Mouse (Mus musculus) spleen, adult 2 months (tissue): ENCODE measurements at regions not wholly inside any gene's neighbourhood (a gene's known extent, or its start where the extent isn't known, plus 50 kb on each side); places are given as distances from the start of the nearest gene placed in this dataset.

Source experiments
- DNase-seq, 2 experiments: peaks; one replicate each; pipeline versions ENCODE4 v3.0.0 to v3.0.0-alpha.2; 2012 to 2021; ENCODE audit warnings: low spot score in 2 of 2, low read depth in 1 of 2
- H3K27ac ChIP-seq: fragments of 200-500 bp; 2 replicates; pipeline ENCODE4 v1.5.1; 2012; ENCODE audit warnings: low read length, inconsistent platforms; ENCODE audit not compliant: insufficient read depth
- H3K27me3 ChIP-seq: fragments of 200-500 bp; 2 replicates; pipeline ENCODE4 v1.6.1; 2012; ENCODE audit warnings: mild to moderate bottlenecking, moderate library complexity, low read length, inconsistent platforms; ENCODE audit not compliant: control insufficient read depth, insufficient read depth
- H3K36me3 ChIP-seq: fragments of 200-500 bp; 2 replicates; pipeline ENCODE4 v1.6.1; 2012; ENCODE audit warnings: mild to moderate bottlenecking, low read length, inconsistent platforms; ENCODE audit not compliant: control insufficient read depth, insufficient read depth
- H3K4me1 ChIP-seq: fragments of 200-500 bp; 2 replicates; pipeline ENCODE4 v1.6.1; 2011; ENCODE audit warnings: inconsistent platforms; ENCODE audit not compliant: control insufficient read depth, insufficient read depth, insufficient read length
- H3K4me3 ChIP-seq: fragments of 200-500 bp; 2 replicates; pipeline ENCODE4 v1.5.1; 2011; ENCODE audit warnings: mild to moderate bottlenecking, inconsistent platforms; ENCODE audit not compliant: insufficient read depth, insufficient read length; ENCODE audit errors: extremely low read depth
- CTCF ChIP-seq: fragments of 200-500 bp; IDR thresholded peaks from 2 replicates; pipeline ENCODE4 v1.5.1; 2011; ENCODE audit warnings: mild to moderate bottlenecking, inconsistent platforms; ENCODE audit not compliant: insufficient read depth, insufficient read length, insufficient replicate concordance; ENCODE audit errors: extremely low read depth
- POLR2A ChIP-seq: fragments of 200-500 bp; IDR thresholded peaks from 2 replicates; pipeline ENCODE4 v1.6.1; 2011; ENCODE audit warnings: low read depth, low read length, inconsistent platforms
- WGBS: fragments of 180-500 bp; shearing (Covaris S2); methylation state at CpG from one replicate; pipeline ENCODE4 v1.1.7; 2018; 5-methylcytosine and 5-hydroxymethylcytosine counted together

GRCm38 (mm10) chr2:34079282-34079681 is 191.5 kb upstream of the Mvb12b start:
- DNase-seq = no peak
- no peaks in the 10 kb centered on the region for H3K27me3 ChIP-seq
- TF ChIP-seq POLR2A (no peak), CTCF (no peak)
- no peaks in the 10 kb centered on the region for H3K36me3 ChIP-seq
- no peak overlapping the region for H3K27ac ChIP-seq
- peaks cover 4% of the 10 kb centered on the region; the same call in 1 of the 2 replicates for H3K4me1 ChIP-seq
- 83% methylated on average over 12 of the region's 12 CpGs for WGBS
- no peak overlapping the region for H3K4me3 ChIP-seq

GRCm38 (mm10) chr2:34078875-34079262 is 191.1 kb upstream of the Mvb12b start:
- H3K4me1 ChIP-seq = peaks cover 7% of the 10 kb centered on the region; the same call in 1 of the 2 replicates
- no peaks in the 10 kb centered on the region for H3K27me3 ChIP-seq
- TF ChIP-seq POLR2A (no peak), CTCF (no peak)
- DNase-seq = no peak
- no peaks in the 10 kb centered on the region for H3K36me3 ChIP-seq
- H3K27ac ChIP-seq = no peak overlapping the region
- 82% methylated on average over 4 of the region's 4 CpGs for WGBS
- H3K4me3 ChIP-seq = no peak overlapping the region

- peaks cover 7% of the 10 kb centered on the region; the same call in 1 of the 2 replicates for H3K4me1 ChIP-seq
Measured at GRCm38 (mm10) chr2:34078248-34078874, 190.6 kb upstream of the Mvb12b start.

GRCm38 (mm10) chr2:34076346-34076745 is 188.6 kb upstream of the Mvb12b start:
- TF ChIP-seq POLR2A (no peak), CTCF (no peak)

More at GRCm38 (mm10) chr2:34078248-34078874, 190.6 kb upstream of the Mvb12b start:
- no peak for DNase-seq
- Histone ChIP-seq H3K4me3 (no peak overlapping the region), H3K27ac (no peak overlapping the region), H3K36me3 (no peaks in the 10 kb centered on the region), H3K27me3 (no peaks in the 10 kb centered on the region)
- no peak for TF ChIP-seq POLR2A
- TF ChIP-seq CTCF = no peak
- 93% methylated on average over 3 of the region's 3 CpGs for WGBS

GRCm38 (mm10) chr2:34074066-34074465 is 186.3 kb upstream of the Mvb12b start:
- TF ChIP-seq CTCF (no peak), POLR2A (no peak)
- 8% methylated on average over 3 of the region's 3 CpGs for WGBS
- H3K27me3 ChIP-seq = no peaks in the 10 kb centered on the region
- H3K36me3 ChIP-seq = no peaks in the 10 kb centered on the region
- peak overlapping the region; percentile 67 for H3K27ac ChIP-seq
- H3K4me3 ChIP-seq = no peak overlapping the region
- DNase-seq = peak in 1 of 2 experiments; percentile 45
- H3K4me1 ChIP-seq = peaks cover 7% of the 10 kb centered on the region; the same call in 1 of the 2 replicates

More at GRCm38 (mm10) chr2:34076346-34076745, 188.6 kb upstream of the Mvb12b start:
- DNase-seq = no peak
- Histone ChIP-seq H3K27me3 (no peaks in the 10 kb centered on the region), H3K36me3 (no peaks in the 10 kb centered on the region), H3K27ac (no peak overlapping the region), H3K4me1 (peaks cover 7% of the 10 kb centered on the region; the same call in 1 of the 2 replicates), H3K4me3 (no peak overlapping the region)
- 26% methylated on average over 4 of the region's 4 CpGs for WGBS

- 93% methylated on average over 13 of the region's 13 CpGs for WGBS
- Histone ChIP-seq H3K36me3 (no peaks in the 10 kb centered on the region), H3K27me3 (no peaks in the 10 kb centered on the region), H3K4me3 (no peak overlapping the region), H3K4me1 (no peaks in the 10 kb centered on the region), H3K27ac (no peak overlapping the region)
- DNase-seq = no peak
- TF ChIP-seq POLR2A = no peak
- no peak for TF ChIP-seq CTCF
Measured at GRCm38 (mm10) chr2:34065592-34065991, 177.8 kb upstream of the Mvb12b start.

- TF ChIP-seq POLR2A = no peak
- no peak for TF ChIP-seq CTCF
- Histone ChIP-seq H3K27me3 (no peaks in the 10 kb centered on the region), H3K4me3 (no peak overlapping the region), H3K4me1 (no peaks in the 10 kb centered on the region), H3K27ac (no peak overlapping the region), H3K36me3 (no peaks in the 10 kb centered on the region)
- DNase-seq = no peak
- WGBS = 45% methylated on average over 10 of the region's 10 CpGs
Measured at GRCm38 (mm10) chr2:34065090-34065489, 177.3 kb upstream of the Mvb12b start.
